Mouse (Mus musculus) hematopoietic multipotent progenitor cell, adult 10-12 weeks (in vitro differentiated cells): ENCODE data around the gene Gfer. TPM values are rescaled to one million over a fixed set of nuclear protein-coding genes. Genes with fewer than 3 reads are reported as not detected.

ENCODE experiments used
- polyA plus RNA-seq: library from polyadenylated mRNA; stranded (reverse); fragments of >175 nt; gene quantifications from 2 replicates; pipeline ENCODE4 v1.2.3, GENCODE M21; 2012; ENCODE audit warnings: low replicate concordance

Gene Gfer
- polyA plus RNA-seq = 52.3 and 54.6 TPM in 2 replicates

DNA sequence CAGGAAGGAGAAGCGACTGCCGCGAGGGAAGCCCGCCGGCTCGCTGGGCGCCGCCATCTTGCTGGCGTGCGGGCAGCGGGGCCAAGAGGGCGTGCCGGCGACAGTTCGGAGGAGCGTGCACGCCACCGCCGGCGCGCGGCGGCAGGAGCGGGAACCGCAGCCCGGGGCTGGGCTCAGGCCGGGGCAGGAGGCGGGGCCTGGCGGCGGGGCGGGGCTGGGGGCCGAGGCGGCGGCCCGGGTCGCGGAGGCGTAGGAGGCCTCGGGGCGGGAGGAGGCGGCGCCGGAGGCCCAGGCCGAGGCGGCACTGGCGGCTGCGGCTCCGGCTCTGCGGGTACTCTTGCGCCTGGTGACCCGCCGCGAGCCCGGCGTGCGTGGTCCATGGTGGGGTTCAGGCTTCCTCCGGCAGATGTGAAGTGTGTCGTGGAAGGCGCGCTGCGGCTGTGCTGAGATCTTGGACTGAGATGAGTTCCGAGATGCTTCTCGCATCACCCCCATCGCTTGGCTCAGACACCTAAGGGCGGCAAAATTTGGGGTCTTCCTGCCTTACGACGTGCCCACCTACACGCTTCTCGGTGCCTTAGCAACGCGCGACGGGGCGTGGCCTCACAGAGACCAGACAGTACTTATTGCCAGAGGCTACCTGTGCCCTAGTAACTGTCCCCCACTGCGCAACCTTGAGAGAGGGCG lies at the start of gene Gfer, which contains the start of gene Noxo1:
TSS of gene Gfer (minus strand) at position 146 of the 687 bp plus-strand sequence.
TSS of gene Noxo1 (plus strand) at position 224 of the 687 bp plus-strand sequence.

DNA sequence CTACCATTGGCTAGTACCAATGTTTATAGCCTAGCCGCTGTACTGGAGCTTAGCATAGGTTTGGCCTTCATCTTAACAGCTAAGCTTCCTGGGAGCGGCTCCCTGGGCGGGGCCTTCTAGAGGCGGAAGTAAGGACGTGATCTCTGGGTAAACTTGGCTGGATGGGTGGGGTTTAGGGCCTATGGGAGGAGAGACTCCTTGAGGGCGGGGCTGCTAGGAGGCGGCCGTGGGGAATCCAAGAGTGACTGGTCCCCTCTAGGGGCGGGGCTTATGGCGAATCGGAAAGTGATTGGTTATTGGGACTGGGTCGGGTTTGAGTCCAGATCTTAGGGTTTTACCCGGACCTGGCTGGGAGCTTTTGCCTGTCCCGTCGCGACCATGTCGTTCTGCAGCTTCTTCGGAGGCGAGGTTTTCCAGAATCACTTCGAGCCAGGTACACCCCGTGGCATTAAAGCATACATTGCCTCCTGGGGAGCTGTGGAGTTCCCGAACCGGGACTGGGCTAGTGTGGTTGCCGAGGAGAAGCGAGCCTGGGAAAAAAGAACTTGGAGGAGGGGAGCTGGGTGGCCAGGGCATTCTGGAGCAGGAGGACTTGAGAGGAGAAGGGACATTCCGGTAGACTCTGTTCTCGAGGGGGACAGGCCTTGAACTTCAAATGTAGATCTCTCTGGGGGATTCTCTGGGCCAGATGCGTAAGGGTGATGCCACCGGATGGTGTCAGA lies 40.5 kb upstream of the Gfer start, which contains the start of gene Msrb1:
TSS of gene Msrb1 (plus strand) at position 313 of the 722 bp plus-strand sequence.

DNA sequence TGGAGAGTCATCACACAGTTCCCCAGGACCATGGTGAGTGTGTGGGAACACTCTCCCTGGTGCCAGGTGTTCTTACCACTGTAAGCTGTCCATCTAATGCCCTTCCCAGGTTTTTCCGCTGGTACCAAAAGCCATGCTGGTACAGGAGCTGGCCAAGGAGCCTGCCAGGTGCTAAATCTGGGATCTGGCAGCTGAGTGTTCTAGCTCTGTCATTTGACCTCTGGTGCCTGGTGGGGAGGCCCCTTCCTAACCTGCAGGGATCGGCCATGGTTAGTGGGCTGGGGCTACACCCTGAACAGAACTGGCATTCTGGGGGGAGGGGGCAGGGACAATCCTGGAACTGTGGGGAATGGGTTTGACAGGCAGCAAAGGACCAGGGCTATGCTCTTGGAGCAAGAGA lies 31.7 kb upstream of the Gfer start, which contains the start of gene Rpl3l:
TSS of gene Rpl3l (plus strand) at position 203 of the 400 bp plus-strand sequence.

DNA sequence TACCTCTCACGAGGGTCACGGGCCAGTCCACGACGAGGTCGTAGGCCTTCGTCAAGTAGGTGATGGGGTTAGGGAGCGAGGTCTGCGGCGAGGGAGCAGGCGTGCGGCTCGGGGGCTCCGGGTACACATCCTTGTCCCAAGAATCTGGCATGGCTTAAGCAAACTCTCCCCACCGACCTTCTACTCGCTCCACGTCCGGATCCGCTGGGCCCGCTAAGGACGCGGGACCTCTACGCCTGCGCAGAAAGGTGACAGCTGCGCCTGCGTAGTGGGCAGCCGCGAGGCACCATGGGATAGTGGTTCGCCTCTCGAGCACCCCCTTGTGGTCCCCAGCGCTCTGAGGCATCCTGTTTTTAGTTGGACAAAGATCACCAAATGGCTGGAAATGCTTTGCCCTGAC lies 28.2 kb upstream of the Gfer start, which contains the start of gene Ndufb10:
TSS of gene Ndufb10 (minus strand) at position 295 of the 400 bp plus-strand sequence.

DNA sequence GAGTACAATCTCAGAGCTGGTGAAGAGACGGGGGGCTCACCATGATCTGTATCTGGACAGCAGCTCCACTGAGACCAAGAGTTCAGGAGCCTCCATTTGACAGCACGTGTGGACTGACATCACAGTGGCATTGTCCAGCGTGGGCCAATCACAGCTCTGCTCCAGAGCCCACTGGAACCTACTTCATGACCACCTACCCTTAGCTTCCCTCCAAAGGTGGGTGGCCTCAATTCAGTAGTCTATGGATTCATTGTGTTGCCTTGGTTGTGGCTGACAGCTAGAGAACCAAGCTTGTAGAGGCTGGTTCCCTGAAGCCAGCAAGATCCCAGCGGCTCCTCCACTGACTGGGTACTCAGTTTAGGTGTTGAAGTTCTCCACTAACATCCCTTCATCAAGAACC lies 22.0 kb upstream of the Gfer start, which contains the start of the genes Rnf151 and Rps2:
TSS of gene Rnf151 (minus strand) at position 121 of the 400 bp plus-strand sequence.
TSS of gene Rps2 (plus strand) at position 174 of the 400 bp plus-strand sequence.

DNA sequence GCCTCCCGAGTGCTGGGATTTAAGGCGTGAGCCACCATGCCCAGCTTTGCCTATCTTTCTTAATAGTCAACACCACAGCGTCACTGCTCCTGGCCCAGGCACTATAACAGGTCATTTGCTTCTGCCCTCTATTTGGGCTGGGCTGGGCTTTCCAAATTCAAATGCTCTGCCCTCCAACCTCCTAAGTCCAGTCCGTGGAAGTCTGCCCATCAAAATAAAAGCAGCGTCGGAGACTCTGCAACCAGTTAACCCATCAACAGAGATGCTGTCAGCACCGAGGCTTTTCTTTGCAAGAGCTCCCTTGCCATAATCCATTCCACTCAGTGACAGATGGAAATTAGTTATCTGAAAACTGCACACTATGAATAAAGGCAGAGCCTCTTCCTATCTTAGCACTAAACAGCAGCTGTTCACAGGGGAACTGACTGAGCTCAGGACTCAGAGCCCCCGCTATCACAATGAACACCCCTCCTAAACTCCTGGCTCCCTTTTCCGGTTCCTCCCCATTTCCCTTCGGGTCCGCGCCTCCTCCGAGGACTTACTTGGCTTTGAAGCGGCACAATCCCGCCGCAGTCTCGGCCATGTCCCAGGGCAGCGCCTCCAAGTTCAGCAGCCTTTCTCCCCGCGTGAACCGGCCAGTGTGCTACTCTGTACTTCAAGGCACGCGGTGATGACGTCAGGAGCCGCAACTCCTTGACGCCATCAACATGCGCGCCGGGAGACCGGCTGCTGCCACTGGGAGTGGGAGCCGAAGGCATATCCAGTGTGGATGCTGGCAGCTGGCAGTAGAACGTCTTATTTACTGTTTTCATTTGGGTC lies 11.2 kb upstream of the Gfer start, which contains the start of gene Tbl3:
TSS of gene Tbl3 (minus strand) at position 679 of the 819 bp plus-strand sequence.

DNA sequence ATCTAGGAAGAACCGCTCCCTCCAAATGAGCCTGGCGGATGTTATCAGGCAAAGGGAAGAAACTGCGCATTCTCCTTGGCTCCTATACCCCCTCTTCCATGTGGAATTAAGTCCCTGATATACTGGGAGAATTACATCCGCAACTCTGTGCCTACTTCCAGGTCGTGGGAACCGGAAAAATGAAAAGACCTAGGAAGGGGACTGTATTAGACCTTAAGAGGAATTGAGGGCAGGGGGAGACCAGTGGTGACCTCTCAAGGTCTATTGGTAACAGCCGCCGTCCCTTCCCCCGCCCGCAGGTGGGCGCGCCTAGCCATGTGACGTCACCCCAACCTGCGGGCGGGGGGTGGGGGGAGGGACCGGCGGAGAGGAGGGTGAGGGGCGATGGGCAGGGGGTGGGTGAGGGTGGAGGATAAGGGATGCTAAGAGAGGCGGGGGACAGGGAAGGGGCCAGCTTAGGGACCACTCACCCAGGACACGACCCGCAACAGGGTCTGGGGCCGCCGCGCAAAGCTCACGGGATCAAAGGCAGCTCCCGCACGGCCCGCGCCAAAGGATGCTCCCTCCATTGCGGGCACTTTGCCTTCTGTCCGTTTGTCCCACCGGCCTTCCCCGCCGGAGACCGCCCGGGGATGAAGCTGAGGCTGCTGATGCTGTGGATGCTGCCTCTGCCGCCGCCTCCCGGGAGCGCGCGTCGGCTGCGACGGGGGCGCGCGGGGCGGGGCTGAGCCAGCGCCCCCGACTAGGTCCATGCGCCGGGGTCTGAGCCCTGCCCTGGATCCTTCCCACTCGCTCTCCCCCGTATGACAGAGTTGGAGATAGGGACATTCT lies 6.5 kb downstream of the Gfer start, which contains the start of gene Syngr3:
TSS of gene Syngr3 (minus strand) at position 705 of the 831 bp plus-strand sequence.

DNA sequence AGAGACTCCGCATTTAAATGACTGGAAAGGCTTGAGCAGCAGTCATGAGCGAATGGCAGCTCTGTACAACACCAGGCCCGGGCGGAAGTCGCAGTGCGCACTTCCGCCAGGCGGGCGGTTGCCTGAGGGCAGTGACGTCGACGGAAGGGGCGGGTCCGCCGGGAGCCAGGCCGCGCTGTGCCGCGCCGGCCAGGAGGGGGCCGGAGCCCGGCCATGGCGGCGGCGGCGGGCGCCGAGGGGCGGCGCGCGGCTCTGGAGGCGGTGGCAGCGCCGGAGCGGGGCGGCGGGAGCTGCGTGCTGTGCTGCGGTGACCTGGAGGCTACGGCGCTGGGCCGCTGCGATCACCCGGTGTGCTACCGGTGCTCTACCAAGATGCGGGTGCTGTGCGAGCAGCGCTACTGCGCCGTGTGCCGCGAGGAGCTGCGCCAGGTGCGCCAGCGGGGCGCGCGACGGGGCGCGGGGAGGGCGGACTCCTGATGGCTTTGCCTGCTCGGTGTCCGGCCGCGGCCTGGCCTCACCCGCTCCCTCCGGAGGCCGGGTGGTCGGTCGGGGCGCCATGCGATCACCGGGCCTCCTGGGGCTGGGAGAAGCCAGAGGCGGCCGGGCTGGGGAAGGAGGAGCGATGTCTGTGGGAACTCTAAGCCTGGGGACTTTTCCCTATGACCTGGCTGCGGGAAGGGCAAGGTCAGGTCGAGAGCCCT lies 26.3 kb downstream of the Gfer start, which contains the start of gene Zfp598:
TSS of gene Zfp598 (plus strand) at position 143 of the 701 bp plus-strand sequence.

DNA sequence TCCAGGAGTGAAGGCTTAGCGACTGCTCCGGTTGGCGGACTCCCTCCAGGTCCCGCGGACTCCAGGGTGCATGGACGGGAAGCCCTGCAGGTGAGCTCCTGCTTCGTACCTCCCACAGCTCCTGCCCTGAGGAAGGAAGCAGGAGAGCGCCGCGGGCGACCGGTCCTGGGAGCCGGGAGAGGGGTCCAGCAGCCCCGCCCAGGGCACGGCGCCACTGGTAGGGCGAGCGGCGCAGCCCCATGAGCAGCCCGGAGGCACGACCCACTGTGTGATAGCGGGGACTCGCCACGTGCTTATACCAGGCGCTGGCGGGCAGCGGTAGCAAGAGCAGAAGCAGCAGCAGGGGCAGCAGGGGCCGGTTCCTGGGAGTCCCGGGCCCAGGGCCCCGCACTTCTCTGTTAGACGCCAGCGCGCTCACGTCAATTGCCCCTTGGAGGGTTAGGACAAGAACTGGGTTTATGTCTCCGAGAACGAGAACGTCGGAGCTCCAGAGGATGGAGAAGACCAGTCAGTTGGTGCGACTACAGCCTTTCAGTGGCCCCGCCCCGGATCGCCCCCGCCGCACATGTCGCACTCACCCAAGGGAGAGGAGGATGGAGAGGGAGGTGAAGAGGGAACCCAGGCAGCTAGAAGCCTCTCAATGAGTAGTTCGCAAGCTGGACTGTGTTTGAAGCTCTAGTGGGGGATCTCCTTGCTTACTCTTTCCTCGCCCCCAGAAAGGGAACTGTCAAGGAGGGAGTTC lies 37.8 kb downstream of the Gfer start, which contains the start of gene Npw:
TSS of gene Npw (minus strand) at position 441 of the 742 bp plus-strand sequence.

DNA sequence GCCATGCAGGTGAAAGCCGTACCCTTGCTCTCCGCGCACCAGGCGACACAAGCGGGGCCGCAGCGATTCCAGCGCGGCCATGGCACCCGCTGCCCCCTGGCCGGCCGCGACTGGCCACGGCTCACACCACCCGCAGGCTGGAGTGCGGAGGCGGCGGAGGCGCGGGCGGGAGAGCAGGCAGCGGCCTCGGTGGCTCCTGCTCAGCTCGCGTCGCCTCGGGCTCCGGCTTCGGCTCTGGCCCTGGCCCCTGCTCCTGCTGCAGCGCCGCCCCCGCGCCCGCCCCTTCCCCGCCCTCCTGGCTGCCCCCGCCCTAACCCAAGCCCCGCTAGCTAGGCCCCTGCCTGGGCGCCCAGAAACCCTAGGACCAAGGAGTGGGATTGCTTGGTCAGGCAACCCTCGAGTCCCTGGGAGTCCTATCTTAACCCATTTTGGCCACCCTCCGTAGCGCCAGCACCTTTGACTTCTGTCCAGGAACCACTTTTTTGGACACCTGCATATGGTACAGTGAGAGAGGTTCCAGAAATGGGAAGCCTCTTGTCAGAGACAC lies 45.8 kb downstream of the Gfer start, which contains the start of gene Slc9a3r2:
TSS of gene Slc9a3r2 (minus strand) at position 258 of the 547 bp plus-strand sequence.

Other genes starting within 250 kb of the Gfer start
- 32.1 and 40.4 TPM in 2 replicates for gene E4f1, start 225.8 kb downstream of the Gfer start, polyA plus RNA-seq
- gene Pgp, start 225.8 kb downstream of the Gfer start, polyA plus RNA-seq = 27.9 and 34.1 TPM in 2 replicates
- 0.24 and 0.74 TPM in 2 replicates for gene Bricd5, start 222.3 kb downstream of the Gfer start, polyA plus RNA-seq
- gene Mlst8, start 217.1 kb downstream of the Gfer start, polyA plus RNA-seq = 5.3 and 8.0 TPM in 2 replicates
- gene Caskin1, start 207.6 kb downstream of the Gfer start, polyA plus RNA-seq = 0.02 and 0.07 TPM in 2 replicates
- gene Traf7, start 168.2 kb downstream of the Gfer start, polyA plus RNA-seq = 156 and 190 TPM in 2 replicates
- gene Rab26, start 161.9 kb downstream of the Gfer start, polyA plus RNA-seq = 0.76 and 1.9 TPM in 2 replicates
- 24.7 and 24.9 TPM in 2 replicates for gene Pkd1, start 146.3 kb downstream of the Gfer start, polyA plus RNA-seq
- 37.6 and 45.7 TPM in 2 replicates for gene Tsc2, start 63.5 kb downstream of the Gfer start, polyA plus RNA-seq
- 3.8 and 6.9 TPM in 2 replicates for gene Nthl1, start 63.5 kb downstream of the Gfer start, polyA plus RNA-seq
- gene Slc9a3r2, start 45.8 kb downstream of the Gfer start, polyA plus RNA-seq = 3.8 and 6.4 TPM in 2 replicates
- 0.36 and 0.52 TPM in 2 replicates for gene Npw, start 37.7 kb downstream of the Gfer start, polyA plus RNA-seq
- gene Zfp598, start 26.5 kb downstream of the Gfer start, polyA plus RNA-seq = 56.2 and 93.5 TPM in 2 replicates
- gene Syngr3, start 6.2 kb downstream of the Gfer start, polyA plus RNA-seq = 0.15 and 0.24 TPM in 2 replicates
- gene Noxo1, start 78 bp upstream of the Gfer start, polyA plus RNA-seq = 5.9 and 10.3 TPM in 2 replicates
- gene Tbl3, start 11.5 kb upstream of the Gfer start, polyA plus RNA-seq = 8.7 and 12.3 TPM in 2 replicates
- gene Rnf151, start 21.9 kb upstream of the Gfer start, polyA plus RNA-seq = 0.16 and 0.36 TPM in 2 replicates
- gene Rps2, start 22.0 kb upstream of the Gfer start, polyA plus RNA-seq = 42.1 and 88.6 TPM in 2 replicates
- 220 and 325 TPM in 2 replicates for gene Ndufb10, start 28.3 kb upstream of the Gfer start, polyA plus RNA-seq
- gene Rpl3l, start 31.7 kb upstream of the Gfer start, polyA plus RNA-seq = 0.31 and 0.38 TPM in 2 replicates
- gene Msrb1, start 40.5 kb upstream of the Gfer start, polyA plus RNA-seq = 43.6 and 56.0 TPM in 2 replicates
- gene Hs3st6, start 56.8 kb upstream of the Gfer start, polyA plus RNA-seq = 0.94 and 2.2 TPM in 2 replicates
- gene Meiob, start 108.1 kb upstream of the Gfer start, polyA plus RNA-seq = not detected in 2 replicates
- 27.6 and 69.0 TPM in 2 replicates for gene Hagh, start 144.0 kb upstream of the Gfer start, polyA plus RNA-seq
- gene Fahd1, start 154.2 kb upstream of the Gfer start, polyA plus RNA-seq = 2.7 and 6.5 TPM in 2 replicates
- gene Igfals, start 169.8 kb upstream of the Gfer start, polyA plus RNA-seq = 0.12 TPM in 1 of 2 replicates, not detected in the other
- gene Nubp2, start 190.2 kb upstream of the Gfer start, polyA plus RNA-seq = 10.4 and 58.7 TPM in 2 replicates
- gene Spsb3, start 190.5 kb upstream of the Gfer start, polyA plus RNA-seq = 44.2 and 49.9 TPM in 2 replicates
- 20.3 and 41.1 TPM in 2 replicates for gene Eme2, start 198.9 kb upstream of the Gfer start, polyA plus RNA-seq
- gene Mrps34, start 199.0 kb upstream of the Gfer start, polyA plus RNA-seq = 40.1 and 50.8 TPM in 2 replicates
- gene Nme3, start 200.3 kb upstream of the Gfer start, polyA plus RNA-seq = 19.9 and 39.7 TPM in 2 replicates
- 64.6 and 70.0 TPM in 2 replicates for gene Mapk8ip3, start 240.8 kb upstream of the Gfer start, polyA plus RNA-seq